Mouse (Mus musculus) MEL (cell line): ENCODE measurements around the gene Zfp513.
A peak's percentile ranks its signal among the peaks of the same experiment; 100 is the strongest.

Source experiments
- CHD2 ChIP-seq: IDR thresholded peaks from 2 replicates; pipeline ENCODE4 v1.6.1; 2011; ENCODE audit warnings: low read length, improper control_type of control experiment
- ETS1 ChIP-seq: IDR thresholded peaks from 2 replicates; pipeline ENCODE4 v1.6.1; 2012; ENCODE audit warnings: low read depth, mild to moderate bottlenecking, inconsistent platforms, low read length, improper control_type of control experiment, moderate library complexity
- GATA1 ChIP-seq: IDR thresholded peaks from 2 replicates; pipeline ENCODE4 v1.6.1; 2011; ENCODE audit warnings: low read depth, low read length, improper control_type of control experiment
- MEF2A ChIP-seq: IDR thresholded peaks from 2 replicates; pipeline ENCODE4 v1.6.1; 2014; ENCODE audit warnings: low read depth, mild to moderate bottlenecking, inconsistent platforms, low read length, improper control_type of control experiment; ENCODE audit not compliant: poor library complexity, insufficient replicate concordance, severe bottlenecking; ENCODE audit errors: extremely low read depth
- POLR2A ChIP-seq, 2 experiments: IDR thresholded peaks; 2 replicates each; pipeline ENCODE4 v1.6.1; 2011 to 2012; ENCODE audit warnings: low read length in 2 of 2, mild to moderate bottlenecking in 2 of 2, control low read depth in 1 of 2, improper control_type of control experiment in 1 of 2, low read depth in 1 of 2, moderate library complexity in 1 of 2; ENCODE audit not compliant: control insufficient read depth in 1 of 2, insufficient read depth in 1 of 2, poor library complexity in 1 of 2
- RAD21 ChIP-seq: IDR thresholded peaks from 2 replicates; pipeline ENCODE4 v1.6.1; 2011; ENCODE audit warnings: mild to moderate bottlenecking, low read depth, low read length, improper control_type of control experiment
- TAL1 ChIP-seq: IDR thresholded peaks from 2 replicates; pipeline ENCODE4 v1.6.1; 2012; ENCODE audit warnings: mild to moderate bottlenecking, inconsistent platforms, low read length, moderate library complexity, mixed read lengths

DNA sequence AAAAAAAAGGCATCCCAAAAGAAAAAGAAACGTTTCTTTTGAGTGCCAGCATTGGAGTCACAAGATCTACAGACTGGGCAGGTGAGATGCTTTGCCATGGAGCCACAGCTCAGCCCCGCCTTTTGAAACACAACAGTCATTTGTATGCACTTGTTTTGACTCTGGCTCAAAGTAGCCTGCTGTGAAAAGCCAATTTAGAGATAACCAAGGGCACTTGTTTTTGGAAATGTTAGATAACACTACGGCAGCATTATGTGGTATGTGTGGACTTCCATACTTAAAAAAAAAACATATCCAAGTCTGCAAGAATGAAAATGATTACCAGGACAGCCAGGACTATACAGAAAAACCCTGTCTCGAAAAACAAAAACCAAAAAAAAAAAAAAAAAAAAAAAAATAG, 18.4 kb downstream of the Zfp513 start:
- TF ChIP-seq POLR2A (IDR thresholded peaks at IDR 0.05; ENCODE audit: control insufficient read depth in 1 of 2, insufficient read depth in 1 of 2, low read depth in 1 of 2, low read length in 2 of 2, poor library complexity in 1 of 2): no peak
- no peak for TF ChIP-seq RAD21
- TF ChIP-seq CHD2: no peak
- peak; percentile 69 for TF ChIP-seq ETS1
- no peak for TF ChIP-seq MEF2A
- TF ChIP-seq GATA1: peak; percentile 78
- peak; percentile 59 for TF ChIP-seq TAL1
